Mouse (Mus musculus) liver, postnatal 0 days (tissue): ENCODE data around the gene Gnb4. TPM values are rescaled to one million over a fixed set of nuclear protein-coding genes. Genes with fewer than 3 reads are reported as not detected.

Experiments
- ATAC-seq: fragments of 200-750 bp; cut with Nextera tagmentation; 2 replicates; pipeline ENCODE4 v1.8.0; 2017; ENCODE audit warnings: mild to moderate bottlenecking, moderate library complexity
- DNase-seq: peaks from one replicate; pipeline ENCODE4 v3.0.0-alpha.2; 2016
- H3K27ac ChIP-seq: fragments of 300-500 bp; sonication (generic); 2 replicates; pipeline ENCODE4 v1.5.1; 2014; ENCODE audit warnings: antibody characterized with exemption, moderate library complexity, mild to moderate bottlenecking, low read depth
- H3K27me3 ChIP-seq: fragments of 300-500 bp; sonication (generic); 2 replicates; pipeline ENCODE4 v1.6.1; 2014; ENCODE audit warnings: low read length, control low read depth, mixed read lengths; ENCODE audit not compliant: insufficient read depth
- H3K36me3 ChIP-seq: fragments of 300-500 bp; sonication (generic); replicated peaks from 2 replicates; pipeline ENCODE4 v1.6.1; 2014; ENCODE audit warnings: mild to moderate bottlenecking, control low read depth, low read length, moderate library complexity, mixed read lengths; ENCODE audit not compliant: insufficient read depth
- H3K4me1 ChIP-seq: fragments of 300-500 bp; sonication (generic); 2 replicates; pipeline ENCODE4 v1.6.1; 2014; ENCODE audit warnings: antibody characterized with exemption, mild to moderate bottlenecking, control low read depth; ENCODE audit not compliant: insufficient read depth
- H3K4me2 ChIP-seq: fragments of 300-500 bp; sonication (generic); 2 replicates; pipeline ENCODE4 v1.6.1; 2014; ENCODE audit warnings: low read depth, mild to moderate bottlenecking, low read length, moderate library complexity, mixed read lengths
- H3K4me3 ChIP-seq: fragments of 300-500 bp; sonication (generic); 2 replicates; pipeline ENCODE4 v1.5.1; 2014; ENCODE audit warnings: low read depth, low read length
- H3K9ac ChIP-seq: fragments of 300-500 bp; sonication (generic); replicated peaks from 2 replicates; pipeline ENCODE4 v1.6.1; 2014; ENCODE audit warnings: mild to moderate bottlenecking, moderate library complexity
- H3K9me3 ChIP-seq: fragments of 300-500 bp; sonication (generic); 2 replicates; pipeline ENCODE4 v1.6.1; 2016; ENCODE audit warnings: mild to moderate bottlenecking, control low read depth, low read length, mixed read lengths
- CTCF ChIP-seq: sonication (generic); IDR thresholded peaks from 2 replicates; pipeline ENCODE4 v1.5.1; 2016; ENCODE audit warnings: antibody characterized with exemption, low read depth
- EP300 ChIP-seq: IDR thresholded peaks from 2 replicates; pipeline ENCODE4 v1.6.1; 2016; ENCODE audit warnings: antibody characterized with exemption, low read depth, mild to moderate bottlenecking
- WGBS: fragments of 180-500 bp; shearing (Covaris S2); extraction: QIAGEN DNeasy Blood & Tissue Kit; methylation state at CpG from one replicate; pipeline ENCODE4 v1.1.7; 2014; ENCODE audit not compliant: insufficient replicate concordance; 5-methylcytosine and 5-hydroxymethylcytosine counted together
- polyA plus RNA-seq: library from polyadenylated mRNA; unstranded; fragments of >200 nt; fragmentation: Nextera tagmentation; extraction: Ambion mirVana; gene quantifications from 2 replicates; pipeline ENCODE4 v1.2.1, GENCODE M21; 2015

Gnb4 gene
- polyA plus RNA-seq, 1 experiment from 2014 or later: 6.7 TPM

- ATAC-seq (no peak), DNase-seq (no peak)
- H3K27me3 ChIP-seq: no peaks in the 10 kb centered on the region
- no peak overlapping the region for H3K27ac ChIP-seq
- H3K4me3 ChIP-seq: no peak overlapping the region
- H3K9me3 ChIP-seq: no peaks in the 10 kb centered on the region
- no peak overlapping the region for H3K4me2 ChIP-seq
- 0 out of 2 replicates have a peak, but pooled peaks cover 2% of the 10 kb centered on the region for H3K4me1 ChIP-seq
- no peak for TF ChIP-seq CTCF
- TF ChIP-seq EP300: no peak
- 86% methylated on average over 5 of the region's 5 CpGs for WGBS
- peaks cover 46% of the 10 kb centered on the region for H3K36me3 ChIP-seq
- no peak overlapping the region for H3K9ac ChIP-seq
Observed at GRCm38 (mm10) chr3:32538091-32538490, 78.3 kb downstream of the Gnb4 start.

GRCm38 (mm10) chr3:32537556-32537955 is 78.8 kb downstream of the Gnb4 start:
- peaks cover 45% of the 10 kb centered on the region for H3K36me3 ChIP-seq
- no peak for ATAC-seq

GRCm38 (mm10) chr3:32535692-32536091 is 80.7 kb downstream of the Gnb4 start:
- H3K4me1 ChIP-seq: 0 out of 2 replicates have a peak, but pooled peaks cover 2% of the 10 kb centered on the region
- H3K9me3 ChIP-seq: no peaks in the 10 kb centered on the region
- H3K9ac ChIP-seq: no peak overlapping the region
- DNase-seq (no peak), ATAC-seq (no peak)
- no peaks in the 10 kb centered on the region for H3K27me3 ChIP-seq
- 32% methylated on average over 1 of the region's 1 CpGs for WGBS
- TF ChIP-seq EP300 (no peak), CTCF (no peak)
- peaks cover 44% of the 10 kb centered on the region for H3K36me3 ChIP-seq
- H3K4me3 ChIP-seq: no peak overlapping the region
- no peak overlapping the region for H3K4me2 ChIP-seq
- no peak overlapping the region for H3K27ac ChIP-seq

More at GRCm38 (mm10) chr3:32537556-32537955, 78.8 kb downstream of the Gnb4 start:
- Histone ChIP-seq H3K9me3 (no peaks in the 10 kb centered on the region), H3K4me1 (0 out of 2 replicates have a peak, but pooled peaks cover 2% of the 10 kb centered on the region), H3K27me3 (no peaks in the 10 kb centered on the region), H3K4me3 (no peak overlapping the region), H3K4me2 (no peak overlapping the region), H3K9ac (no peak overlapping the region), H3K27ac (no peak overlapping the region)
- 79% methylated on average over 1 of the region's 1 CpGs for WGBS
- no peak for DNase-seq
- no peak for TF ChIP-seq EP300
- TF ChIP-seq CTCF: no peak

Other genes with a start within 250 kb of the Gnb4 start
- gene Pik3ca, start 218.9 kb downstream of the Gnb4 start, polyA plus RNA-seq: 3.4 and 3.9 TPM in 2 replicates
- gene Kcnmb3, start 124.4 kb downstream of the Gnb4 start, polyA plus RNA-seq: not detected in 2 replicates
- 13.5 and 14.0 TPM in 2 replicates for gene Zfp639, start 106.3 kb downstream of the Gnb4 start, polyA plus RNA-seq
- gene Mfn1, start 87.1 kb downstream of the Gnb4 start, polyA plus RNA-seq: 19.5 and 21.7 TPM in 2 replicates
- gene Actl6a, start 89.7 kb upstream of the Gnb4 start, polyA plus RNA-seq: 40.0 and 42.1 TPM in 2 replicates
- 235 and 240 TPM in 2 replicates for gene Ndufb5, start 120.4 kb upstream of the Gnb4 start, polyA plus RNA-seq
- gene Mrpl47, start 121.0 kb upstream of the Gnb4 start, polyA plus RNA-seq: 15.2 and 18.2 TPM in 2 replicates
- gene Usp13, start 201.0 kb upstream of the Gnb4 start, polyA plus RNA-seq: 0.06 and 0.21 TPM in 2 replicates